Mouse (Mus musculus) cerebellum, adult 2 months (tissue): ENCODE results near the gene Nrxn3.

ENCODE experiments used
- CTCF ChIP-seq: fragments of 200-500 bp; IDR thresholded peaks from 2 replicates; pipeline ENCODE4 v1.5.1; 2011; ENCODE audit warnings: low read depth, mild to moderate bottlenecking, control low read depth, low read length, moderate library complexity, borderline replicate concordance; ENCODE audit not compliant: insufficient read depth
- POLR2A ChIP-seq: fragments of 200-500 bp; IDR thresholded peaks from 2 replicates; pipeline ENCODE4 v1.6.1; 2011; ENCODE audit warnings: low read length, control low read depth, borderline replicate concordance; ENCODE audit not compliant: insufficient read depth

GRCm38 (mm10) chr12:90062219-90062618 is 1339.5 kb downstream of the Nrxn3 start:
- no peak for TF ChIP-seq CTCF
- no peak for TF ChIP-seq POLR2A
